Mouse (Mus musculus) lung, postnatal 36 days (tissue): Measurements from ENCODE around the gene 2210016L21Rik.

Experiments used
- DNase-seq: peaks from one replicate; pipeline ENCODE4 v3.0.0; 2022; ENCODE audit warnings: mixed read lengths

2210016L21Rik gene

DNA sequence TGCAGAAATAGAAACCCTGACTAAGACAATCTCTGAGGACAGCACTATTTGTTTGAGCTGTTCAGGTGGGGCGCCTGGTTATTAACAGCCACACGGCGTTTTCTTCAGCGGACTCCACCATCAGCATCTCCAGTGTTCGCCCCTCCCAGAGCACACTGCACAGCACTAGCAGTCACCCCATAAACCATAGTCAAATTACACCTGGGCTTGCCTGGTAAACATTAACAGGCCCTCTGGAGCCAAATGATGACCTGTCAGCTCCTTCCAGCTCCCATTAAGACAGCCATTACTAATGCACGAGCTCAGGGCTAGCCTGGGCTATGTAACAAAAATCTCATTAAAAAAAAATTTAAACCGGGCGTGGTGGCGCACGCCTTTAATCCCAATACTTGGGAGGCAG lies 3.1 kb downstream of the 2210016L21Rik start:
- no peak for DNase-seq

DNA sequence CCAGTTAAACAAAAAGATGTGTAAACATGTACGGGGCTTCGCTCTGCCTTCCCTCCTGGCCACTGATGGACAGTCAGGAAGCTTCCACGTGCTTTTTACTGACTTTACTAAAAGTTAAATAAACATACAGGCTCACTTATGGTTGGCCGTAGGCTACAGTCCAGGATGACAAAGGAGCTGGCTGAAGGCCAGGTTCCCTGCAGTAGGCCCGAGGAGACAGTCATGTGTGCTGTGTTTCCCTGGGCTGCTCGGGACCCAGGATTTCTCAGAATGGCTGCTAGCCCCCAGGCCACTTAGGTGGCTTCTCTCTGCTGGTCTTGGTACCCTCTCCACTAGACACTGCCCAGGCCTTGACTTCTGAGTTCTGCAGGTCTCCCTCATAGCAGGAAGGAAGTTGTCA lies 6.9 kb downstream of the 2210016L21Rik start:
- peak; percentile 30 for DNase-seq

DNA sequence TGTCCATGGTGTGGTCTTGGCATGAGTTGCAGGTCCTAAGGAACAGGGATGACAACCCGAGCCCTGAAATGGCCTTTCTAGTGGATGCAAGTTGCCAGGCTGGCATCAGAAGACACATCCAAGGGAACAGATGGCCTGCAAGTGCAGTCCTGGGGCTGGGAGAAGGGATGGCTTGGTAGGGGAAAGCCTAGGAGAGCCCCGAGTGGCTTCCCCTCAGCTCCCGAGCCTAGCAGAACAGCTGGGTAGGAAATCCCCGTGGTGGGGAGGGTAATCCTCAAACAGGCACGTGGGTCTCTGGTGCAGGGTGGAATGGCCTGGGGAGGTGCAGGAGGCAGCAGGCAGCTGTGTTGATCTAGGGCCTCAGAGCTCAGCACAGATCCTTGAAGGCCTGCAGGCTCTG lies 7.4 kb downstream of the 2210016L21Rik start:
- no peak for DNase-seq

DNA sequence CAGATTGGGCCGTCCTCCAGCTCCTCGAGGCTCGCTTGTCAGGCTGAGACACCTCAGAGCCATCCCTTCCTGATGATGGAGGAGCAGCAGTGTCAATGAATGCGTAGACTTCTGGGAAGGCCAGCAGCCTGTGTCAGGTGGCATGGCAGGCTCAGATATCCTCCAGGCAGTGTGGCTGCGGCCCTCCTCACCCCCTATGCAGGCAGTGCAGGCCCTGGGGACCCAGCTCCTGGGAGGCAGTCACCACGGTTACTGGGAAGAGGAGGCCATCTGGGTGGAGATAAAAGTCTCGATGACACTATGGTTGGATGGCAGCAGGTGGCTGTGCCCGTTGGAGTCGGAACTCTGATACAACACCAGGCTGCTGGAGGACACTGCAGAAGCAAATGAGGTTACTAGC lies 7.9 kb downstream of the 2210016L21Rik start:
- no peak for DNase-seq

DNA sequence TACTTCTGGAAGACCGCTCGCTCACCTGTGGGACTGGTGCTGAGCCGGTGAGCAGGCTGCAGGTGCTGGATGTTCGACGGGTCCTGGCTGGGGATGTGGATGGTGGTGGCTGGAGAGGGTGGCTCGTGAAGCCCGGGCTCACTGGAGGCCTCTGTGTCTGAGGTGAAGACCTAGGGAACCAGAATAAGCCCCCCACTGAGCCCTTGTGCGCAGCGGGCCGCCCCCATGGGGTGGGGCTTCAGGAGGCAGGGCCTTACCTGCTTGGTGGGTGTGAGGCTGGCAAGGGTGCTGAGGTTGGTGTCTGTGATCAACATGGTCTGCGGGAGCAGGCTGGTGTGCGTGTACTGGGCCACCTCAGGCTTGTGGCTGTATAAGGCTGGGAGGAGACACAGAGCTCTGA lies 8.7 kb downstream of the 2210016L21Rik start:
- DNase-seq, result no peak

DNA sequence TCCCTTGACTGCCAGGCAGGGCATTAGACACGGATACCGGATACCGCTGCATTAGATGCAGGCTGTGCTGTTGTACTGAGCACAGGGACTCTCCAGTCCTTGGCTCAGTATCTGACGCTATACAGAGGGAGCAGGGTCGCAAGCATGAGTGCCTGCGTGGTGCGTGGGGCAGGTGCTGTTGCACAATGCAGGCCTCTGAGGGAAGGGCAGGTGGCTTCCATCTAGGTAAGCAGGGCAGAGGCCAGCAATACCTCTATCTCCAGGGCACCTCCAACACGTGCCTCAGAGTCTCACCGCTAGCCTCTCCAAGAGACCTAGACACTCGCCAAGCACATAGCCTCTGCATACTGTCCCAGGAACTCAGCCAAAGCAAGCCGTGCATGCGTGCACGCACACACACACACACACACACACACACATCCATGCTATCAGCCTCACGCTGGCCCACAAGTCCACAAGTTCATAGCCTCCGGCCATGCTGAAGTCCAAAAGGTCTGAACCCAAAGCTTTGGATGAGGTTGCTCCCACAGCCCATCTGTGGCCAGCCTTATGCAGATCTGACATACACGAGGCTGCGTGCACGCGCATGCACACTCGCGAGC lies 9.4 kb downstream of the 2210016L21Rik start:
- DNase-seq, result no peak

DNA sequence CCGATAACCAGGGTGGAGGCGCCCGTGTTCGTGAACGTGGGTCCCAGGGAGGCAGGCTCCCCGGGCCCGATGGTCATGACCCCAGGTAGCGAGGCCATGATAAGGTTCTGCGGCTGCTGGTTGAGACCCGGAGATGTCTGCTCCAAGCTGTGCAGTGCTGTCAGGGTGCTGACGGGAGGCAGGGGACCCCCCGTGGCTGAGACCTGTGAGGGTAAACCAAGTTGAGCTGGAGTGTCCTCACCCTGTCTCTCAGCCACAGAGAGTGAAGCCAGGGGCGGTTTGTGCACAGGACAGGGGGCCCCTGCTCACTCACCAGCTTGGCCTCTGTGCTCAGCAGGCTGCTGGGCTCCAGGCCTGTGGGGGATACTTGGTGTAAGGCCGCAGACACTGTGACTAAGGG lies 11.4 kb downstream of the 2210016L21Rik start:
- DNase-seq, result no peak

DNA sequence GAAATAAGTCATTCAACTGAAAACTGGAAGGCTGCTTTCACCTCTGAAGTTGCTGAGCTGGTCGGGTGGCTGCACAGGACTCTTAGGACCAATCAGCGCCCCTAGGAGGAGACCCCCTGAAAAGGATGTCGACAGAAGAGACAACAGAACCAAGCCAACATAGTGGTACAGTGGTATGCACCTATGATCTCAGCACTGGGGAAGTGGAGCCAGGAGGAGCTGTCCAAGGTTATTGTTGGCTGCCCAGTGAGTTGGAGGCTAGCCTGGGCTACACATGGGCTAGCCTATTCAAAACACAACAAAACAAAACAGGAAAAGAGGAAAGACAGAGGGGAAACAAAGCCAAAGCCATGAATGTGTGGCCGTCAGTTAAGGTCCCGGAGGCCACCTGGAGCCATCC lies 16.1 kb downstream of the 2210016L21Rik start:
- DNase-seq, result no peak

DNA sequence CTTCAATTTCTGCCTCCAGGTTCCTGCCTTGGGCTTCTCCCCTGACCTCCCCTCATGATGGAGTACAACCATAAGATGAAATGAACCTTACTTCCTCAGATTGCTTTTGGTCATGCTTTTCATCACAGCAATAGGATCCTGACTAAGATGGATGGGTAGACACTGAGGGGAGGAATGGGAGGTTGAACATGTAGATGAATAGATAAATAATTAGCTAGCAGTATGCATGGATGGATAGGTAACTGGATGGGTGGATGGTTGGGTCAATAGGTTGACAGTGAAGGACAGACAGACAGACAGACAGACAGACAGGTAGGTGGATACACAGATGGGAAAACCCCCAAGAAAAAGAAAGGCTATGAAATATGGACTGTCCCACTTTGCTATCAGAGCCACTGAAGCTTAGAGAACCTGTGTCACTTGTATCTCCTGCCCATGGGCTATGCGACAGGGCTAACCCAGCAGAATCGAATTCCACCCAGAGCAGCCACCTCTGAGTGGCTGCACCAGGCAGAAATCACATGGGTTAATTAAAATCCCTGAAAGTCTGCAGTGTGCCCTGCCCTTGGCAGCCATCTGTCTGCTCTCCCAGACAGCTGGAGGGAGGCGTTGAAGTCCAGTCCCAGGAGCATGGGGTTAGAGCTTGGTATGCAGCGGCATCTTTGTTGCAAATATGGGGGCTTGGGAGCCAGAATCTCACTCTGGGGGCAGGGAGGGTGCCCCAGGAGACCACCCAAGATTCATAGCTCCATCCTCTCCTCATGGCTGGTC lies 19.8 kb downstream of the 2210016L21Rik start:
- DNase-seq, result no peak

DNA sequence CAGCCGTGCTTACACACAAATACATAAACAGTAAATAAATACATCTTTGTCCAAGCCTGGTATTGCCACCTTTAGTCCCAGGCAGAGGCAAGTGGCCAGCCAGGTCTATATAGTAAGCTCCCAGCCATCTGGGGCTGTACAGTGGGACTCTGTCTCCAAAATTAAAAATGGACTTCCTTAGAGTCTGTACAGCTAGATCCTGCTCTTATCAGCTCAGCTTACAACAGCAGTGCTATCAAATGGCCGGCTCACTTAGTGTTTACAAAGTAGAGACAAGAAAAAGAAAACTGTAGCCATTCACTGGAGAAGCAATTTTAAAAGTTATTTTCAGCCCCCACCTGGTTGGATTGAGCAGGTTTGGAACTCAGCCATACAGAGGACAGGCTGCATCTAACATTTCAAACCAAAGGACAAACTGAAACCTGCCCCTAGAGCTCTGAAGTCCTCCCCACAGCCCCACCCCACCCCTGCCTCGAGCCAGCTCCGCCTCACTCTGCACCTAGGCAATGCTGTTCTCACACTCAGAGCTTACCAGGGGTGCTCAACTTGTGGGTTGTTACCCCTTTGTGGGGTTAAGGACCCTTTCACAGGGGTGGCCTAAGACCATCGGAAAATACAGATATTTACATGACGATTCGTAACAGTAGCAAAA lies 22.5 kb downstream of the 2210016L21Rik start:
- DNase-seq, result no peak

DNA sequence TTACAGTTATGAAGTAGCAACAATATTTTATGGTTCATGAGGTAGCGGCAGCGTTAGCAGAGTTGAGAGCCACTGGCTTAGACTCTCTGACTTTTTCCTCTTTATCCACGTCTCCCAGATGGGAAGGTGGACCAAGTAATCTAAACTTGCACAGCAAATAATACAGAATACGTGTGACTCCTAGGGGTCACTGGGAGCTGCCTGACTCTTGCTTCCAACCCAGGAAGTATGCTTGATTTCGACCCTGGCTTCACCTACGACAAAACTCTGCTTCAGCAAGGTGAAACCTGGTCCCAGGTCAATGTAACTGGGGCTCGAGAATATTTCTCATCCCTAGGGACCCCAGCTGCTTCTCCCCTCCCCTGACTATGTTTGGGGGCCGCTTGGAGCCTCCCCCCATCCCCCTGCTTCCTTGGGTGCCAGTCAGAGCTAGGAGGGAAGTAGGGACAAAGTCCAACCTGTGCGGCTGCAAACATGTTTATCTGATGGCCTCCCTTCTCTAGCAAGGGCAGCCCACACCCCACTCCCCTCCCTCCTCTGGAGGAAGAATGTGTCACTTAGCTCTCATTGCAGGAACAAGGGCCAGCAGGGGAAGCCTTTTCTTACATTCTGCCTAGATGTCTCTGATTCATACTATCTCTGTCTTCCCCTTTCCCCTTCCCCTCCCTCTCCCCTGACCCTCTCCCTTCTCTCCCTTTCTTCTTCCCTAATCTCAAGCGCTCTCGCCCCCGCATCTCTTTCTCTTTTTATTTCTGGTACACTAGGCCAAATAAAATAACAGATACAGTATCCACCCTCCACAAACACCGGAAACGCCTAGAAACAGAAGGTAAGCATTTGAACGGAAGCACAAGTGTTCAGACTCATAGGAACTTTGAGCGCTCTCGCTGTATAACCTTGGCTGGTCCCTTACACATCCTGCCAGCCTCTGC lies 23.3 kb downstream of the 2210016L21Rik start:
- no peak for DNase-seq

DNA sequence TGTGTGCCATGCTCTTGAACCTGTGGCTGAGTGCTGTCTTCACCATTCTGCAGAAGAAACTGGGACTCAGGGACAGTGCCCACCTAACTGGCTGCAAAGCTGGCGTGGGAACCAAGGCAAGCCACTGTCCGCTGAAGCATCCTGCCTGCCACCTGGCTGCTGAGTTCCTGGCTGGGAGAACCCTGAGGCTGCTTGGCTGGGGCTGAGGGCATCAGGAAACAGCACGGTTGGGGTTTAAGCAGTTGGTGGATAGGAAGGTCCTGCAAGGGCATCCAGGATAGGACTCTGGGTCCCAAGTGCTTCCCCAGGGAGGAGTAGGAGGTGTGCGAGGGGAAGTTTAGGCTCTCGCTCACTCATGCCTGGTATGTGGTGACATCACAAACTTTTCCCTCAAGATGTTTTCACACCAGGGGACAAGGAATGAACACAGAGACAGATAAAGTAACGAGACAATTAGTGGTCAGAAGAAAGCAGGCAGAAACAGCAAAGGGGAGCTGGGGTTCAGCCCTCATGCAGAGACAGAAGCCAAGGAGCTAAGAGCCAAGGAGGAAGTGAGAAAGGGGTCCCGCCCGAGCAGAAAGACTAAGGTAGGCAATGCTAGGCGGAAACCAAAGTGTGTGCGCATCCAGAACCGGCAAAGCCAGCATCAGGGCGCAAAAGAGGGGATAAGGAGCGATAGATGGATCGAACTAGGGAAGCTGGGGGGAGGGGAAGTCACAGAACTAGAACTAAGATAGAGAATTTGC lies 25.7 kb downstream of the 2210016L21Rik start:
- no peak for DNase-seq

DNA sequence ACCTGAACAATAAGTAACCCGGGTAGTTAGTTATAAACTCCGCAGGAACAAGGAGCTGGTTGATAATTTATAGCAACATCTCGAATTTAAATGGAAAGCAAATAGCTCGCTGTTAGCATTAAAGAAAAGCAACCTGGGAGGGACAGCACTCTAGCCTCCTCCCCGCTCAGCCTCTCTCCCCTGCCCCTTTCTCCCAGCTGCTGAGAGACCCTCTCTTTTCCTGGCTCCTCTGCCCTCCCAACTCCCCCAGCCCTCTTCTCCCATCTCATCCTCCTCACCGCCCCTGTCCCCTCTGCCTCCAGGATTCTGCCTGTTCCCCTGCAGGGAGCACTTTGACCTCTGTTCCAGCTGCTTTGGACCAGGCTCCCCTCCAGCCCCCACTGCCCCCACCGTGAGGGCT lies 26.7 kb downstream of the 2210016L21Rik start:
- no peak for DNase-seq

DNA sequence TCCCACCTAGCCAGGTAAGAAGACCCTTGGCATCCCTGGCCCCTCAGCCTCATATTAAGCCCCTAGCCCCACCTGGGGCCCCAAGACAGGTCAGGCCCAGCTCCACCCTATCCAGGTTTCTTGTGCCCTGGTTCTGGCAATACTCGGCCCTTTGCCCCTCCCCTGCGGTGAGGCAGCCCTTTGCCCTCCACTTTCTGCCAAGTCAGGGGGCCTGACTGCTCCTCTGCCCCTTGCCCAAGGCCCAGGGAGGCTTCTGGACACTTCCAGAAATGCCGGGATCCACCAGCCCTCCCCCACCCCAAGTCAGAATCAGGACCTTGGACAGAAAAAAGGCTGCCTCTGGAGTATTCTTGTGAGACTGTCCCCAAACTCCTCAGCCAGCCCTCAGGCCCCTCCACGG lies 27.1 kb downstream of the 2210016L21Rik start:
- no peak for DNase-seq

DNA sequence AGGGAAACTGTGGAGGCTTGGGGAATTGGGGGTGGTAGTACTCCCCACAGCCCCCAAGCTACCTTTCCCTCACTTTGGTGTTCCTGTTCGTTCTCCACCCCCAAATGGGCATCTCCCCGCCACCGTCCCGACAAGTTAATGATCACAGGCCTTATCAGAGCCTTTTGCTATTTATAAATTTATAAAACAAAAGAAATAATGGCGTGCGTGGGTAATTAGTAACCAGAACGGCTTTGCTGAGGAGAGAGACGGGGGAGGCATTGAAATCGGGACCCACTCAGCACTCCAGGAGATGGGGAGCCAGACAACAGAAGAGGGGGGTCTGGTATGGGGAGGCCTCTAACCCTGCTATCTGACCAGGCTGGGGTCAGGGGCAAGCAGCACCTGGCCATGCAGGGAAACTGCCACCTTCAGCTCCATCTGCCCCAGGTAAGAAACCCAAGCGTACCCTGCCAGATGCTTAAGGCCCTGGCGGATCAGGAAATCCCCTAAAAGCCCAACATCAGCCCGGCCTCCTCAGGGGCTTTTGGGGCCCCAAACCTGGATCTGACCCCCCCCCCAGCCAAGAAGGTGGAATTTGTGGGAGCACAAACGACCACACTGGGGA lies 27.8 kb downstream of the 2210016L21Rik start:
- DNase-seq, result no peak

DNA sequence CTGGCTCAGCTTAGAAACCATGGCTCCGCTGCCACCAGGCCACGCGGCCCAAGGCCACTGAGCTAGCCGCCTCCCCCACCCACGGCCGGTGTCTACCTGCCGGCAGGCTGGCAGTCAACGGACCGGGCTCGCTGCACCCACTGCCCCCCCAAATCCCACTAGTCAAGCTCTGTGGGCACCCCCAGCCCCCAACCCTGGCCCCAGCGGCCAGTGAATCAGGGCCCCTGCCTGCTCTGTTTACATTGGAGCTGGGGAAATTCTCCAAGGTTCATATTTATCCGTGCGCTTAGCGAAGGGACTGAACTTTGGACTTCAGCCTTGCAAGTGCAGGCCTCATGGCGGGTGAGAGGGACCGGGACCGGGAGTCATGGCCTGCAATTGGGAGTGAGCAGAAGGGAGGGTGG lies 28.9 kb downstream of the 2210016L21Rik start, which contains the start of gene Hnf1a:
Gene Hnf1a, minus strand, starts transcription at position 271 of the 404 bp plus-strand sequence.
- no peak for DNase-seq

DNA sequence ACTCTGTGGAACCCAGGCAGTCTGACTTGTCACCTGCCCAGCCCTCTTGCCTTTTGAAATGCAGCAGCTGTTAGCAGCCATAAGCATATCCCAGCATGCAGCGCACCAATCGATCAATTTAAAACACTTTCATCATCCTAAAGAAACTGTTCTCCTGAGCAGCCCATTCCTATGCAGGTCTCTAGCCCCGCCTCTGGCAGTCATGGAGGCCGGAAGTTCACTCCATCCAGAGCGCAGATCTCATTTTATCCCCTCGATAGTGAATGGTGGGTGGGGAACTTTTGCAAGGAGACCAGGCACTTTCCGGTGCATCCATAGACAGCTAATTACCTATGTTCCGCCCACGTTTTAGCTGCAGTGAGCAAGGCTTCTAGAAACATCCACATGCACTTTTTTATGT lies 30.2 kb downstream of the 2210016L21Rik start:
- DNase-seq, result no peak

DNA sequence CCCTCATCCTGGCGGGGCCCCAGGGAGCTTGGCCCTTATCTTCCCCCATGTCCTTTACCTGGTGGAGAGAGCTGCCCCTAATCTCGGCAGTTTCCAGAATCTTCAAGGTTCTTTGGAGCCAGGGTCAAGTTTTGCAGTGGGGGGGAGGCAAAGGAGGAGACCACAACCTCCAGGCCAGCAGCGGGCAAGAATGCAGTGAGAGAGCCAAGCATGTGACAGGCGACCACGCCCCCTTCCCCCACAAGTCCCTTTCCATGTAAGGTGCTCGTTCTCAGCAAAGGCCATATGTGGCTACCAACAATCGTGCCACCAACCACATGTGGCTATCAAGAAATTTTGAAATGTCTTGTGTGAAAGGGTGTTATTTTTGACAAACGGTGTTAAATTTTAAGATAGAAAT lies 31.2 kb downstream of the 2210016L21Rik start:
- no peak for DNase-seq

DNA sequence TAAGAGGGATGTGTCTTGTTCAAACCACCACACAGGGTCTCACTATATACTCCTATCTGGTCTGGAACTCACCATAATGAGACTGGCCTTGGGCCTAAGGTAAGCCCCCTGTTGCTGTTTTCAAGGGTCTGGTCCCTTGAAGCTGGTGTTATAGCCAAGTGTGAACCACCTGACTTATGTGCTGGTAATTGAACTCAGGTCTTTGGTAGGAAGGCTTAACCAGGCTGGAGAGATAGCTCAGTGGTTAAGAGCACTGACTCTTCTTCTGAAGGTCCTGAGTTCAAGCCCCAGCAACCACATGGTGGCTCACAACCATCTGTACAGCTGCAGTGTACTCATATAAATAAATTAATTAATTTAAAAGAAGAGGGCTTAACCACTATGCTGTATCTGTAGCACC lies 35.0 kb downstream of the 2210016L21Rik start:
- DNase-seq, result no peak

DNA sequence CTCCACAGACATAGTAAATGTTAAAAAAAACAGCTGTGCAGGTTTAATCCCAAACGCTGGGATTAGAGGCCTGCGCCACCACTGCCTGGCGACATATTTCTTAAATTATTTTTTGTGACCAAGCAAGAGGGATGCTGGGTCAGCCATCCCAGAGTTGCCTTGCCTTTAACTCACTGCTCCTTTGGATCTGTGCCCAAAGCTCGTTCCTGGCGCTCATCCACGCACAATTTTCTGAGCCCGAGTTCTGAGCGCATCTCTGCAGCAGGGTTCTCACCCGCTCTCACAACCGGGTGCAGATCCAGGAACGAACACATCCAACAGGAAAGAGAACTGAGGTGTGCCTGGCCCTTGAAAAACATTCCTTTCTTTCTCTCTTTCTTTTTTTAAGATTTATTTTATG lies 36.5 kb downstream of the 2210016L21Rik start:
- DNase-seq, result no peak

DNA sequence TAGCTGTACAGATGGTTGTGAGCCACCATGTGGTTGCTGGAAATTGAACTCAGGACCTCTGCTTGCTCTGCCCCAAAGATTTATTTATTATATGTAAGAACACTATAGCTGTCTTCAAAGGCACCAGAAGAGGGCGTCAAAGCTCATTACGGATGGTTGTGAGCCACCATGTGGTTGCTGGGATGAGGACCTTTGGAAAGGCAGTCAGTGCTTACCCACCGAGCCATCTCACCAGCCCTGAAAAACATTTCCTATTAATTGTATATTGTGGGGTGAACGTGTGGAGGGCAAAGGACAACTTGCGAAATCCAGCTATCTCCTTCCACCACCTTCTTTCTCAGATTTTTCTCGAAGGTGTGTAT lies 36.9 kb downstream of the 2210016L21Rik start:
- DNase-seq, result peak; percentile 29
